Mouse (Mus musculus) midbrain, embryonic 13.5 days (tissue): ENCODE measurements around the gene Trim34a. TPM values are rescaled to one million over a fixed set of nuclear protein-coding genes. Genes with fewer than 3 reads are reported as not detected.
"Not testable (repeated sequence)": the region's sequence is repeated elsewhere in the genome, so short reads cannot be mapped to it uniquely, and the experiment has no call there.

ENCODE experiments used
- ATAC-seq: fragments of 200-750 bp; cut with Nextera tagmentation; 2 replicates; pipeline ENCODE4 v1.8.0; 2017; ENCODE audit warnings: mild to moderate bottlenecking, moderate TSS enrichment, moderate library complexity
- H3K27ac ChIP-seq: fragments of 300-500 bp; sonication (generic); 2 replicates; pipeline ENCODE4 v1.5.1; 2015; ENCODE audit warnings: inconsistent platforms, mild to moderate bottlenecking, moderate library complexity
- H3K27me3 ChIP-seq: fragments of 300-500 bp; sonication (generic); 2 replicates; pipeline ENCODE4 v1.6.1; 2015; ENCODE audit warnings: mild to moderate bottlenecking, inconsistent platforms
- H3K36me3 ChIP-seq: fragments of 300-500 bp; sonication (generic); 2 replicates; pipeline ENCODE4 v1.6.1; 2015; ENCODE audit warnings: mild to moderate bottlenecking, inconsistent platforms
- H3K4me1 ChIP-seq: fragments of 300-500 bp; sonication (generic); replicated peaks from 2 replicates; pipeline ENCODE4 v1.6.1; 2015; ENCODE audit warnings: inconsistent platforms
- H3K4me2 ChIP-seq: fragments of 300-500 bp; sonication (generic); replicated peaks from 2 replicates; pipeline ENCODE4 v1.6.1; 2015; ENCODE audit warnings: moderate library complexity, mild to moderate bottlenecking, inconsistent platforms
- H3K4me3 ChIP-seq: fragments of 300-500 bp; sonication (generic); replicated peaks from 2 replicates; pipeline ENCODE4 v1.5.1; 2015; ENCODE audit warnings: mild to moderate bottlenecking, inconsistent platforms
- H3K9ac ChIP-seq: fragments of 300-500 bp; sonication (generic); replicated peaks from 2 replicates; pipeline ENCODE4 v1.6.1; 2015; ENCODE audit warnings: mild to moderate bottlenecking, inconsistent platforms
- H3K9me3 ChIP-seq: fragments of 300-500 bp; sonication (generic); 2 replicates; pipeline ENCODE4 v1.6.1; 2016; ENCODE audit warnings: mild to moderate bottlenecking, inconsistent platforms
- WGBS: fragments of 180-500 bp; shearing (Covaris S2); methylation state at CpG from one replicate; pipeline ENCODE4 v1.1.7; 2015; 5-methylcytosine and 5-hydroxymethylcytosine counted together
- polyA plus RNA-seq: library from polyadenylated mRNA; unstranded; fragments of >200 nt; fragmentation: Nextera tagmentation; extraction: Ambion mirVana; gene quantifications from 2 replicates; pipeline ENCODE4 v1.2.1, GENCODE M21; 2015

Gene Trim34a
- polyA plus RNA-seq, 1 experiment from 2014 or later: 0.75 TPM

GRCm38 (mm10) chr7:104265335-104265734, 21.1 kb downstream of the Trim34a start:
- not testable (repeated sequence) for H3K27ac ChIP-seq, H3K27me3 ChIP-seq, H3K36me3 ChIP-seq, H3K4me3 ChIP-seq, H3K9me3 ChIP-seq, H3K9ac ChIP-seq, H3K4me2 ChIP-seq, H3K4me1 ChIP-seq, ATAC-seq
- WGBS: 94% methylated on average over 4 of the region's 5 CpGs

GRCm38 (mm10) chr7:104279361-104279760, 35.1 kb downstream of the Trim34a start:
- not testable (repeated sequence) for H3K36me3 ChIP-seq, H3K4me2 ChIP-seq, H3K9ac ChIP-seq, H3K4me3 ChIP-seq, H3K27ac ChIP-seq, ATAC-seq, H3K9me3 ChIP-seq, H3K4me1 ChIP-seq, H3K27me3 ChIP-seq
- WGBS: 83% methylated on average over 3 of the region's 3 CpGs

GRCm38 (mm10) chr7:104287576-104288443, 43.6 kb downstream of the Trim34a start, which contains the start of gene Trim5:
Trim5 (minus strand) TSS chr7:104288094.
- not testable (repeated sequence) for H3K4me2 ChIP-seq, H3K27me3 ChIP-seq, H3K27ac ChIP-seq, H3K4me3 ChIP-seq, H3K4me1 ChIP-seq, H3K36me3 ChIP-seq, H3K9me3 ChIP-seq, H3K9ac ChIP-seq
- 41% methylated on average over 14 of the region's 14 CpGs for WGBS
- 0 out of 2 replicates have a peak, but pooled peaks have one; percentile 34 for ATAC-seq

- H3K27me3 ChIP-seq: no peaks in the 10 kb centered on the region
- H3K36me3 ChIP-seq: no peaks in the 10 kb centered on the region
- no peak overlapping the region for H3K4me3 ChIP-seq
- no peaks in the 10 kb centered on the region for H3K9me3 ChIP-seq
- no peak overlapping the region for H3K27ac ChIP-seq
- no peak for ATAC-seq
- no peak overlapping the region for H3K4me2 ChIP-seq
- H3K4me1 ChIP-seq: no peaks in the 10 kb centered on the region
- H3K9ac ChIP-seq: no peak overlapping the region
- WGBS: 90% methylated on average over 1 of the region's 1 CpGs
These were observed 46.4 kb downstream of the Trim34a start for GRCm38 (mm10) chr7:104290641-104291040.

GRCm38 (mm10) chr7:104291638-104292400, 47.6 kb downstream of the Trim34a start:
- no peaks in the 10 kb centered on the region for H3K9me3 ChIP-seq
- ATAC-seq: no peak
- H3K27ac ChIP-seq: no peak overlapping the region
- H3K4me1 ChIP-seq: no peaks in the 10 kb centered on the region
- no peak overlapping the region for H3K4me2 ChIP-seq
- H3K4me3 ChIP-seq: no peak overlapping the region
- H3K9ac ChIP-seq: no peak overlapping the region
- no peaks in the 10 kb centered on the region for H3K36me3 ChIP-seq
- no peaks in the 10 kb centered on the region for H3K27me3 ChIP-seq
- 83% methylated on average over 5 of the region's 5 CpGs for WGBS

Other genes with a start within 250 kb of the Trim34a start
- not detected in 2 replicates for gene Olfr638, start 245.7 kb upstream of the Trim34a start, polyA plus RNA-seq
- gene Olfr639, start 227.2 kb upstream of the Trim34a start, polyA plus RNA-seq: 0.03 TPM in 1 of 2 replicates, not detected in the other
- not detected in 2 replicates for gene Olfr640, start 218.9 kb upstream of the Trim34a start, polyA plus RNA-seq
- gene Olfr641, start 209.0 kb upstream of the Trim34a start, polyA plus RNA-seq: not detected in 2 replicates
- gene Olfr642, start 191.8 kb upstream of the Trim34a start, polyA plus RNA-seq: not detected in 2 replicates
- gene 4930516K23Rik, start 183.0 kb upstream of the Trim34a start, polyA plus RNA-seq: not detected in 2 replicates
- not detected in 2 replicates for gene Olfr644, start 172.6 kb upstream of the Trim34a start, polyA plus RNA-seq
- not detected in 2 replicates for gene Olfr645, start 159.0 kb upstream of the Trim34a start, polyA plus RNA-seq
- gene Olfr646, start 139.6 kb upstream of the Trim34a start, polyA plus RNA-seq: not detected in 2 replicates
- gene Ubqln5, start 114.6 kb upstream of the Trim34a start, polyA plus RNA-seq: not detected in 2 replicates
- not detected in 2 replicates for gene Olfr643, start 107.1 kb upstream of the Trim34a start, polyA plus RNA-seq
- not detected in 2 replicates for gene Ubqln3, start 101.2 kb upstream of the Trim34a start, polyA plus RNA-seq
- not detected in 2 replicates for gene Ubqlnl, start 93.9 kb upstream of the Trim34a start, polyA plus RNA-seq
- gene Olfm5, start 79.6 kb upstream of the Trim34a start, polyA plus RNA-seq: not detected in 2 replicates
- 0.26 and 0.46 TPM in 2 replicates for gene Olfr648, start 61.1 kb upstream of the Trim34a start, polyA plus RNA-seq
- gene Olfr649, start 48.5 kb upstream of the Trim34a start, polyA plus RNA-seq: not detected in 2 replicates
- gene Trim6, start 25.7 kb upstream of the Trim34a start, polyA plus RNA-seq: 0.32 and 0.59 TPM in 2 replicates
- gene Trim5, start 43.6 kb downstream of the Trim34a start, polyA plus RNA-seq: not detected in 2 replicates
- gene Trim12a, start 71.0 kb downstream of the Trim34a start, polyA plus RNA-seq: 1.4 and 2.0 TPM in 2 replicates
- gene Trim34b, start 85.0 kb downstream of the Trim34a start, polyA plus RNA-seq: not detected in 2 replicates
- 1.1 and 1.5 TPM in 2 replicates for gene Trim12c, start 108.9 kb downstream of the Trim34a start, polyA plus RNA-seq
- not detected in 2 replicates for gene Trim30b, start 125.4 kb downstream of the Trim34a start, polyA plus RNA-seq
- not detected in 2 replicates for gene Trim30c, start 156.4 kb downstream of the Trim34a start, polyA plus RNA-seq
- 0.26 and 0.70 TPM in 2 replicates for gene Trim30a, start 220.7 kb downstream of the Trim34a start, polyA plus RNA-seq